Mouse (Mus musculus): ENCODE measurements around the gene Ankrd44. TPM values are rescaled to one million over a fixed set of nuclear protein-coding genes. Genes with fewer than 3 reads are reported as not detected.
"Not testable (repeated sequence)": the region's sequence is repeated elsewhere in the genome, so short reads cannot be mapped to it uniquely, and the experiment has no call there.

Ankrd44 gene
- 10 to 100 TPM; 18.0 to 20.9 TPM for total RNA-seq (2021)

- peak; percentile 89 for DNase-seq
These were observed at the start of gene Ankrd44 for GRCm38 (mm10) chr1:54925971-54926771. Ankrd44 (minus strand) TSS chr1:54926387.

GRCm38 (mm10) chr1:54971687-54972404, 45.7 kb upstream of the Ankrd44 start:
- DNase-seq: no peak

GRCm38 (mm10) chr1:54966858-54967257, 40.7 kb upstream of the Ankrd44 start:
- DNase-seq: no peak

- DNase-seq: no peak
These were observed 39.2 kb upstream of the Ankrd44 start for GRCm38 (mm10) chr1:54965159-54965995.

GRCm38 (mm10) chr1:54961724-54962123, 35.5 kb upstream of the Ankrd44 start:
- DNase-seq: no peak

- no peak for DNase-seq
These were observed 34.5 kb upstream of the Ankrd44 start for GRCm38 (mm10) chr1:54960613-54961165.

GRCm38 (mm10) chr1:54958525-54958924, 32.3 kb upstream of the Ankrd44 start:
- no peak for DNase-seq

GRCm38 (mm10) chr1:54956995-54957394, 30.8 kb upstream of the Ankrd44 start:
- DNase-seq: not testable (repeated sequence)

GRCm38 (mm10) chr1:54954856-54955255, 28.7 kb upstream of the Ankrd44 start:
- no peak for DNase-seq

- DNase-seq: no peak
These were observed 18.5 kb upstream of the Ankrd44 start for GRCm38 (mm10) chr1:54944648-54945047.

GRCm38 (mm10) chr1:54935466-54935865, 9.3 kb upstream of the Ankrd44 start:
- DNase-seq: no peak

- DNase-seq: no peak
These were observed 8.7 kb upstream of the Ankrd44 start for GRCm38 (mm10) chr1:54934911-54935310.

- no peak for DNase-seq
These were observed 7.5 kb upstream of the Ankrd44 start for GRCm38 (mm10) chr1:54933646-54934045.

GRCm38 (mm10) chr1:54932456-54933115, 6.4 kb upstream of the Ankrd44 start:
- DNase-seq: no peak

GRCm38 (mm10) chr1:54931231-54931630, 5.0 kb upstream of the Ankrd44 start:
- DNase-seq: no peak

- no peak for DNase-seq
These were observed 4.5 kb upstream of the Ankrd44 start for GRCm38 (mm10) chr1:54930670-54931200.

GRCm38 (mm10) chr1:54925451-54925934, 694 bp downstream of the Ankrd44 start:
- peak; percentile 43 for DNase-seq

GRCm38 (mm10) chr1:54924760-54925159, 1.4 kb downstream of the Ankrd44 start:
- no peak for DNase-seq

GRCm38 (mm10) chr1:54924309-54924685, 1.9 kb downstream of the Ankrd44 start:
- no peak for DNase-seq

GRCm38 (mm10) chr1:54923366-54924308, 2.5 kb downstream of the Ankrd44 start:
- DNase-seq: no peak

All from heart, postnatal 4 days (tissue).